Mouse (Mus musculus): ENCODE results near the gene Upf1.

Gene Upf1

GRCm38 (mm10) chr8:70327512-70327911 is 25.6 kb downstream of the Upf1 start:
- no peak for DNase-seq (ENCODE audit: low spot score in 2 of 2)

GRCm38 (mm10) chr8:70323716-70324115 is 29.4 kb downstream of the Upf1 start:
- DNase-seq (ENCODE audit: low spot score in 2 of 2): no peak

GRCm38 (mm10) chr8:70317872-70318271 is 35.2 kb downstream of the Upf1 start:
- no peak for DNase-seq (ENCODE audit: low spot score in 2 of 2)

GRCm38 (mm10) chr8:70316511-70317504 is 36.3 kb downstream of the Upf1 start:
- DNase-seq (ENCODE audit: low spot score in 2 of 2): peak; percentile 89 to 90

- peak in 1 of 2 experiments; percentile 82 for DNase-seq (ENCODE audit: low spot score in 2 of 2)
These were observed 37.2 kb downstream of the Upf1 start, which contains the start of gene Cers1 for GRCm38 (mm10) chr8:70315624-70316510. Gene Cers1 (plus strand): TSS chr8:70315775.

- no peak for DNase-seq (ENCODE audit: low spot score in 2 of 2)
These were observed 39.7 kb downstream of the Upf1 start for GRCm38 (mm10) chr8:70313399-70313798.

- peak in 1 of 2 experiments; percentile 26 for DNase-seq (ENCODE audit: low spot score in 2 of 2)
These were observed 43.8 kb downstream of the Upf1 start for GRCm38 (mm10) chr8:70309311-70309710.

- DNase-seq (ENCODE audit: low spot score in 2 of 2): no peak
These were observed 50.2 kb downstream of the Upf1 start for GRCm38 (mm10) chr8:70302901-70303300.

- peak; percentile 87 to 96 for DNase-seq (ENCODE audit: low spot score in 2 of 2)
These were observed 50.7 kb downstream of the Upf1 start, which contains the start of the genes Ddx49 and Cope for GRCm38 (mm10) chr8:70302358-70302890. Gene Ddx49 (minus strand): TSS chr8:70302489. Gene Cope (plus strand): TSS chr8:70302518.

- DNase-seq (ENCODE audit: low spot score in 2 of 2): no peak
These were observed 52.2 kb downstream of the Upf1 start for GRCm38 (mm10) chr8:70300881-70301280.

GRCm38 (mm10) chr8:70293988-70294405 is 59.1 kb downstream of the Upf1 start:
- no peak for DNase-seq (ENCODE audit: low spot score in 2 of 2)

GRCm38 (mm10) chr8:70286737-70287136 is 66.3 kb downstream of the Upf1 start:
- no peak for DNase-seq (ENCODE audit: low spot score in 2 of 2)

GRCm38 (mm10) chr8:70285304-70285703 is 67.8 kb downstream of the Upf1 start:
- no peak for DNase-seq (ENCODE audit: low spot score in 2 of 2)

- no peak for DNase-seq (ENCODE audit: low spot score in 2 of 2)
These were observed 68.7 kb downstream of the Upf1 start for GRCm38 (mm10) chr8:70284421-70284820.

GRCm38 (mm10) chr8:70283136-70284077 is 69.7 kb downstream of the Upf1 start:
- no peak for DNase-seq (ENCODE audit: low spot score in 2 of 2)

- peak; percentile 48 to 76 for DNase-seq (ENCODE audit: low spot score in 2 of 2)
These were observed 70.4 kb downstream of the Upf1 start, which contains the start of gene Homer3 for GRCm38 (mm10) chr8:70282603-70283135. Gene Homer3 (plus strand): TSS chr8:70282827.

All from left cerebral cortex, adult 9 months (tissue).